Mouse (Mus musculus) liver, postnatal 0 days (tissue): Measurements from ENCODE around the gene Cmc2.

Source experiments
- CTCF ChIP-seq: sonication (generic); IDR thresholded peaks from 2 replicates; pipeline ENCODE4 v1.5.1; 2016; ENCODE audit warnings: antibody characterized with exemption, low read depth
- EP300 ChIP-seq: IDR thresholded peaks from 2 replicates; pipeline ENCODE4 v1.6.1; 2016; ENCODE audit warnings: antibody characterized with exemption, low read depth, mild to moderate bottlenecking

DNA sequence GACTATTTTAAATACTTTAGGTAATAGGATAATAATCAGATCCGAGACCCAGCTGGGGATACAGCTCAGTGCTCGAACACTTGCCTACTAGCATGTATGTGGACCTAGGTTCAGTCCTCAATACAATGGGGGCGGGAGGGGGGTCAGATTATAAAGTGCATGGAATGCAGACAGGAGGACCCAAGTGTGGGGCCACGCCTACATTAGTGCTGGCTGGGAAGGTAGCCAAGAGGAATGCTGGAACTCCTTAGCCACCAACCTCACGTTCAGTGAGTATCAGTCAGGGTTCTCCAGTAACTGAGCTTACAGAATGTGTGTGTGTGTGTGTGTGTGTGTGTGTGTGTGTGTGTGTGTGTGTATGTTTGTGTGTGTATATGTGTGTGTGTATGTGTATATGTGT is 30.1 kb upstream of the Cmc2 start:
- TF ChIP-seq EP300: no peak
- TF ChIP-seq CTCF: no peak
